Mouse (Mus musculus) erythroblast, embryonic 14.5 days (primary cell): Measurements from ENCODE around the gene Ivd.

Experiments used
- GATA1 ChIP-seq: IDR thresholded peaks from 2 replicates; pipeline ENCODE4 v1.6.1; 2012; ENCODE audit warnings: low read length, inconsistent platforms, mixed read lengths
- TAL1 ChIP-seq: IDR thresholded peaks from 3 replicates; pipeline ENCODE4 v1.6.1; 2012; ENCODE audit warnings: low read length, inconsistent platforms, mixed read lengths

- TF ChIP-seq GATA1: no peak
- no peak for TF ChIP-seq TAL1
These were observed 10.0 kb upstream of the Ivd start for GRCm38 (mm10) chr2:118851756-118852155.
